Mouse (Mus musculus): ENCODE data around the gene Ptchd3.

GRCm38 (mm10) chr11:121781831-121782230 lies 48.2 kb upstream of the Ptchd3 start:
- TF ChIP-seq POLR2A (IDR thresholded peaks at IDR 0.05; ENCODE audit: borderline replicate concordance, extremely low read depth, insufficient read depth, insufficient read length, poor library complexity, severe bottlenecking), result no peak
- no peak for TF ChIP-seq CTCF (IDR thresholded peaks at IDR 0.05; ENCODE audit: borderline replicate concordance, extremely low read depth, insufficient read depth, insufficient read length)

All from brain, embryonic 14.5 days (tissue).